Mouse (Mus musculus) G1E (cell line): ENCODE measurements around the gene AC124502.3.

Source experiments
- CTCF ChIP-seq: IDR thresholded peaks from 2 replicates; pipeline ENCODE4 v1.5.1; 2012; ENCODE audit warnings: low read depth, low read length, inconsistent platforms, mixed read lengths
- GATA2 ChIP-seq: IDR thresholded peaks from 2 replicates; pipeline ENCODE4 v1.6.1; 2012; ENCODE audit warnings: low read depth, low read length, inconsistent platforms, borderline replicate concordance
- POLR2AphosphoS5 ChIP-seq: IDR thresholded peaks from 2 replicates; pipeline ENCODE4 v1.6.1; 2012; ENCODE audit warnings: low read depth, low read length, inconsistent platforms; ENCODE audit not compliant: insufficient replicate concordance

DNA sequence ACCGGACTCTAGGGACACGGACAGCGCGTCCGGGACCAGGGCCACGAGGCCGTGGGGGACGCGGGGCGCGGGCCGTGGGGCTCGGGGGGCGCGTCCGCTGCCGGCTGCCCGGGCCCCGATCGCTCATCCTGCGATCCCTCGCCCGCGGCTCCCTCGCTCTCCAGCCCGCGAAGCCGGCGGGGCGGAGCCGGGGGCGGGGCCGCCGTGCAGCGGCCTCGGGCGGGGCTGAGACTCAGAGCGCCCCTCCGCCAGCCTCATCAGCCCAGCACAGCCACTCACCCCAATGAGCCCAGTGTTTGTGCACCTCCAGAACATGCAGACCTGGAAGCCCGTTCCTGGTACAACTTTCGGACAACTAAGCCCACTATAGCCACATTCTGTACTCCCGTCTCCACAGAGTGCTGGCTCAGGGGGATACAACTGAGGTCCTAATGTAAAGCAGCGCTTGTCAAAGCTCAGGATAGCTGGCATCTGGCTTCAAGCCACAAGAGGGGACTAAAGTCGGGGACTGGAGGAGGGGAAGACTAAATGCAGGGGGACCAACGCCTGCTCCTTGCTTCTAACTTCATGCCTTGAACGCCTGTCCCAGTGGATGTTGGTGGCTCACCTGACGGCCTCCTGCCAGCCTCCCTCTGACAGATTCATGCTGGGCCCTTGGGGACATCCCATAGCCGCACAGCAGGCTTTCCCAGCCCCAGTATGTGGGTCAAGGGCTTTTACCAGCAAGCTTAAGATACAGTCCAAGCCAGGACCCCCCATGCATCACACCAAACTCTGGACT, 59.9 kb downstream of the AC124502.3 start, which contains the start of gene Cnih2:
- TF ChIP-seq CTCF, result no peak
- no peak for TF ChIP-seq GATA2
- TF ChIP-seq POLR2AphosphoS5, result no peak
